Mouse (Mus musculus): ENCODE results near the gene Gcgr. TPM values are rescaled to one million over a fixed set of nuclear protein-coding genes. Genes with fewer than 3 reads are reported as not detected.
"Not testable (repeated sequence)": the region's sequence is repeated elsewhere in the genome, so short reads cannot be mapped to it uniquely, and the experiment has no call there.

Gcgr gene
- polyA plus RNA-seq, 2 experiments from 2014 or later = not detected

GRCm38 (mm10) chr11:120572752-120573584 lies 42.5 kb downstream of the Gcgr start, which contains the start of gene P4hb:
TSS of gene P4hb (minus strand) at chr11:120573253.
- ATAC-seq = peak; percentile 75

- peak; percentile 27 for ATAC-seq
These were observed 43.2 kb downstream of the Gcgr start for GRCm38 (mm10) chr11:120573585-120574277.

- ATAC-seq = no peak
These were observed 43.7 kb downstream of the Gcgr start for GRCm38 (mm10) chr11:120574278-120574600.

- ATAC-seq = no peak
These were observed 44.5 kb downstream of the Gcgr start for GRCm38 (mm10) chr11:120575046-120575445.

- no peak for ATAC-seq
These were observed 45.4 kb downstream of the Gcgr start for GRCm38 (mm10) chr11:120575940-120576339.

- ATAC-seq = no peak
These were observed 46.0 kb downstream of the Gcgr start for GRCm38 (mm10) chr11:120576365-120576981.

GRCm38 (mm10) chr11:120577211-120578023 lies 46.9 kb downstream of the Gcgr start:
- no peak for ATAC-seq

- no peak for ATAC-seq
These were observed 47.7 kb downstream of the Gcgr start for GRCm38 (mm10) chr11:120578024-120578693.

GRCm38 (mm10) chr11:120578694-120579243 lies 48.3 kb downstream of the Gcgr start:
- no peak for ATAC-seq

- no peak for ATAC-seq
These were observed 49.0 kb downstream of the Gcgr start for GRCm38 (mm10) chr11:120579316-120580107.

GRCm38 (mm10) chr11:120580190-120580589 lies 49.7 kb downstream of the Gcgr start:
- no peak for ATAC-seq

GRCm38 (mm10) chr11:120580871-120581331 lies 50.4 kb downstream of the Gcgr start:
- no peak for ATAC-seq

GRCm38 (mm10) chr11:120581490-120582267 lies 51.2 kb downstream of the Gcgr start, which contains the start of gene Arhgdia:
TSS of gene Arhgdia (minus strand) at chr11:120581624.
- ATAC-seq = peak; percentile 50

GRCm38 (mm10) chr11:120582268-120582981 lies 51.9 kb downstream of the Gcgr start:
- ATAC-seq = no peak

- ATAC-seq = not testable (repeated sequence)
These were observed 52.4 kb downstream of the Gcgr start for GRCm38 (mm10) chr11:120582982-120583293.

- ATAC-seq = no peak
These were observed 53.4 kb downstream of the Gcgr start for GRCm38 (mm10) chr11:120583937-120584336.

- no peak for ATAC-seq
These were observed 58.0 kb downstream of the Gcgr start for GRCm38 (mm10) chr11:120588531-120588930.

Measured in activated CD4-positive, CD25-positive, alpha-beta regulatory T cell, adult 4 months (primary cell).